Mouse (Mus musculus): ENCODE results near the gene Dab2ip. TPM values are rescaled to one million over a fixed set of nuclear protein-coding genes. Genes with fewer than 3 reads are reported as not detected.

The Dab2ip gene
- polyA plus RNA-seq, 1 experiment from 2014 or later = 26.3 TPM

DNA sequence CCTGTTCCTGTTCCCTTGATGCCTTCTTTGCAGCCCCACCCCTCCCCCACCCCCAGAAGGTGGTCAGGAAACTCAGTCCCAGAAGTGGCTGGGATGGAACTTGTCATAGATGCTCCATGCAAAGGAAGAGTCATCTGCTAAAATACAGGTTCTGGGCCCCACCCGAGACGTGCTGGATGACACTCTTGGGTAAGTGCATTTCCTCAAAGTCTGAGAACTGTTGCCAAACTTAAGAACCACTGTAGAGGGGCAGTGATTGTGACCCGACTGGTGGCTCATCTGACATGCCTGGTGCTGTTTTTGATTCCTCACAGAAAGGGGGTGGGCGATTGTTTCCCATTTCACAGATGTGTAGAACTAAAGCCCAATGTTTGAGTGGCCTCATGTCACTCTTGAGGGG, 111.7 kb downstream of the Dab2ip start:
- ATAC-seq (ENCODE audit: low FRiP score, low TSS enrichment) = no peak
- no peaks in the 10 kb centered on the region for H3K9me3 ChIP-seq (ENCODE audit: low read length)
- no peaks in the 10 kb centered on the region; the same call in 1 of the 2 replicates for H3K36me3 ChIP-seq (ENCODE audit: insufficient read depth, low read length)
- no peak overlapping the region for H3K27ac ChIP-seq (ENCODE audit: low read length)
- H3K4me1 ChIP-seq (ENCODE audit: insufficient read depth, low read length) = peaks cover 41% of the 10 kb centered on the region
- no peak overlapping the region for H3K9ac ChIP-seq (replicated peaks; ENCODE audit: low read length)
- WGBS = 74% methylated on average over 4 of the region's 4 CpGs
- H3K4me3 ChIP-seq (ENCODE audit: low read length) = no peak overlapping the region
- no peak overlapping the region for H3K4me2 ChIP-seq (replicated peaks; ENCODE audit: low read depth, low read length)
- H3K27me3 ChIP-seq (ENCODE audit: insufficient read depth, low read length) = no peaks in the 10 kb centered on the region

DNA sequence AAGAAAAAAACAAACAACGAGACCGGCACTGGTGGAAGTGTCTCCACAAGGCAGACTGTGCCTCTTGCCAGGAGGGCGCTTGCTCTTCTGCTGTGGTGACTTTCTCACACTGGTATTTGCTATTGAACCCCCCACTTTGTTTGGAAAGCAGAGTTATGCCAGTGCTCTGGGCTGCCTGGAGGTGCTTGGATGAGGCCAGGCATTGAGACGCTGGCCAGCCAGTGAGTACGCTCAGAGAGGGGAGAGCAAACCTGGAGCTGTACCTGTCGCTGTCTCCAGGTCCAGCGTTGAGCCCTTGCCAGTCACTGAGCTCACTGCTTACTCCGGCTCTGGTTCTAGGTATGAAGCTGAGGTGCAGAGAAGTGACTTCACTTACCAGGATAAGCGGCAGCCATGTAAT, 112.2 kb downstream of the Dab2ip start:
- H3K27ac ChIP-seq (ENCODE audit: low read length) = no peak overlapping the region
- no peak overlapping the region for H3K4me3 ChIP-seq (ENCODE audit: low read length)
- no peak for ATAC-seq (ENCODE audit: low FRiP score, low TSS enrichment)
- peaks cover 42% of the 10 kb centered on the region for H3K4me1 ChIP-seq (ENCODE audit: insufficient read depth, low read length)
- H3K27me3 ChIP-seq (ENCODE audit: insufficient read depth, low read length) = no peaks in the 10 kb centered on the region
- H3K4me2 ChIP-seq (replicated peaks; ENCODE audit: low read depth, low read length) = no peak overlapping the region
- H3K9me3 ChIP-seq (ENCODE audit: low read length) = no peaks in the 10 kb centered on the region
- 82% methylated on average over 9 of the region's 9 CpGs for WGBS
- no peak overlapping the region for H3K9ac ChIP-seq (replicated peaks; ENCODE audit: low read length)
- H3K36me3 ChIP-seq (ENCODE audit: insufficient read depth, low read length) = no peaks in the 10 kb centered on the region; the same call in 1 of the 2 replicates

DNA sequence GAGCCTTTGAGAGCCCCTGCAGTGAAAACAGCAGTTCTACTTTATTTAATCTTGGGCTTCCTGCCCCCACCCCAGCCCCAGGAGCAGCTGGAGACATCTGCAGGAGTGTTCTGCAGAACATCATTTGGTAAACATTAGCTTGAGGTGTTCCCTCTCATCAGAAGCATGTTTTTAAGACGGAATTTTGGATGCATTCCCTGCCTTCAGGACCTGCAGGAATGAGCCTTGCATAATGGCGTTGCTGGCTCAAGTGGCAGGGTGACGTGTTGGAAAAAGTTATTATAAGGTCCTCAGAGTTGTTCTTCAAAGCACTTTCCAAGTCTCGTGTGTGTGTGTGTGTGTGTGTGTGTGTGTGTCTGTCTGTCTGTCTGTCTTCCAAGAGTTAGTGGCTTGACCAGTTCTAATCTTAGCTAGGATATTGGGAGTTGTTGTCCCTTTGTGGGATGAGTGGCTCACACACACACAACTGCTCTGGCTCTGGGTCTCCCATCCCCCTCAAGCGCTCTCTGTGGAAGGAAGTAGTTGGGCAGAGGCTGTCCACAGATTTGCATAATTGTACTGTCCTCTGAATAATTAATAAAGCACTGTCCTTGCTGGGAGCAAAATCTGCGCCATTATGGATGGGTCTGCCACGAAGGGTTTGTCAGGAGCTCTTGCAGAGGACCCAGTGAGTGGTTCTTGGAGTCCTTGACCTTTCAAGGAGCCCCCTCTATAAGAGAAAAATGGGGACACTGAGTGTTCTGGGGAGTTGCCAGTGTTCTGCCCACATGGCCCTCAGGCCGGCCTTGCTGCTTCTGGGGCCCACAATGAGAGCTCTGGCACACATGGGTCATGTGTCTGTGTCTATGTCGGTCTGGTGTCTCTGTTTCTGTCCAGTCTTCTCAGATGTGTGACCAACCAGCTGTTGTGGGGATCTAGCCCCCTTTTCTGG, 114.2 kb downstream of the Dab2ip start:
- no peak for ATAC-seq (ENCODE audit: low FRiP score, low TSS enrichment)
- WGBS = 76% methylated on average over 9 of the region's 9 CpGs
- Histone ChIP-seq H3K27me3 (ENCODE audit: insufficient read depth, low read length) (no peaks in the 10 kb centered on the region), H3K27ac (ENCODE audit: low read length) (no peak overlapping the region), H3K36me3 (ENCODE audit: insufficient read depth, low read length) (no peaks in the 10 kb centered on the region; the same call in 1 of the 2 replicates), H3K9me3 (ENCODE audit: low read length) (no peaks in the 10 kb centered on the region), H3K9ac (replicated peaks; ENCODE audit: low read length) (no peak overlapping the region), H3K4me2 (replicated peaks; ENCODE audit: low read depth, low read length) (no peak overlapping the region), H3K4me3 (ENCODE audit: low read length) (no peak overlapping the region), H3K4me1 (ENCODE audit: insufficient read depth, low read length) (peaks cover 61% of the 10 kb centered on the region)

DNA sequence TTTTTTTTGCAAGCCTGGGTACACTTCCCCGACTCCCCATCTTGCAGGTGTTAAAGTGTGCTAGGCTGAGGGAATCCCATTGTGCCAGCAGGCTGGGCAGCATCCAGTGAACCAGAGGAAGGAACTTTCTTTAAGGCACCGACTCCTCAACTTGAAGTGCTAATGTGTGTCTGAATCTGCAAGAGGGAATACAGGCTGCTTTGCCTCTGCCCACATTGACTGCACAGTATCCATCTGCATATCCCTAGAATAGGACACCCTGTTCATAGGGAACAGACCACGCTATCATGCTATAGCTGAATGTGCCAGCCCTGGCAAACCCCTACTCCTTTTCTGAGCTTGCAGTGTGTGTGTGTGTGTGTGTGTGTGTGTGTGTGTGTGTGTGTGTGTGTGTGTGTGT, 115.1 kb downstream of the Dab2ip start:
- no peaks in the 10 kb centered on the region for H3K9me3 ChIP-seq (ENCODE audit: low read length)
- H3K4me2 ChIP-seq (replicated peaks; ENCODE audit: low read depth, low read length) = no peak overlapping the region
- peaks cover 70% of the 10 kb centered on the region for H3K4me1 ChIP-seq (ENCODE audit: insufficient read depth, low read length)
- H3K27me3 ChIP-seq (ENCODE audit: insufficient read depth, low read length) = no peaks in the 10 kb centered on the region
- no peaks in the 10 kb centered on the region; the same call in 1 of the 2 replicates for H3K36me3 ChIP-seq (ENCODE audit: insufficient read depth, low read length)
- WGBS = 85% methylated on average over 3 of the region's 3 CpGs
- no peak for ATAC-seq (ENCODE audit: low FRiP score, low TSS enrichment)
- no peak overlapping the region for H3K4me3 ChIP-seq (ENCODE audit: low read length)
- H3K9ac ChIP-seq (replicated peaks; ENCODE audit: low read length) = no peak overlapping the region
- no peak overlapping the region for H3K27ac ChIP-seq (ENCODE audit: low read length)

DNA sequence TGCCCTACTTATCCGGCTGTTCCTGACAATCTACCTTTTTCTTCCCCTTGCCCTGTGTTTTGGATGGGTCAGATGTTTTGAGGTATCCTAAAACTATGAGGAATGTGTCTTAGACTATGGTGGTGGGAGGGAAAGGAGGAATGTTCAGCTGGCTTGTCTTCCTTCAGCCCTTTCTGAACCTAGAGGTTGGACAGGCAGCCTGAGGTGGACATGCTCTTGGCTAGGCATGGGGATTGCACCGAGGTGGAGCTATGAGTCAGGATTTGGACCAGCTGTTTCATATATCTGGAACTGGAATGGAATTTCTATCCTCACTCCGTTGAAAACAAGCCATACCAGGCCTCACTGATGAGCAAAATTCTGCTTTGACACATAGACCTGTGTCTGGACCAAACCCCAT, 115.9 kb downstream of the Dab2ip start:
- 59% methylated on average over 3 of the region's 3 CpGs for WGBS

DNA sequence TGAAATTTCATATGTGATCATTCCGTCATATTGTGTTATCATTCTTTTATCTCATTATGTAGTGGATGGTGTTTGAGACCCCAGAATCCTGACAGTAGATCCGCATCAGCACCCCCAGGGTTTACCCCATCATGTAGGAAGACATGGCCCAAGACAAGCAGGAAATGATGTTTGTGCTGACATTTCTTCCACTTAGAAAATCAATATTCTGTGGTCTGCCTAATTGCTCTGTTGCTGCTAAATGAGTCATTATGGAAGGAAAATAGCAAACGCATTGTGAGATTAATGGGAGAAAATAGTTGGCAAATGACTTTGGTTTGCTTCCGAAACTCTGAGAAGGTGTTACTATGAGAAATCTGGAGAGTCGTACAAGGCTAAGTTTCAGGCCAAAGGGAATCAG, 116.4 kb downstream of the Dab2ip start:
- ATAC-seq (ENCODE audit: low FRiP score, low TSS enrichment) = no peak
- no peak overlapping the region for H3K9ac ChIP-seq (replicated peaks; ENCODE audit: low read length)
- H3K4me2 ChIP-seq (replicated peaks; ENCODE audit: low read depth, low read length) = no peak overlapping the region
- WGBS = 85% methylated on average over 5 of the region's 5 CpGs
- no peaks in the 10 kb centered on the region for H3K27me3 ChIP-seq (ENCODE audit: insufficient read depth, low read length)
- peaks cover 70% of the 10 kb centered on the region for H3K4me1 ChIP-seq (ENCODE audit: insufficient read depth, low read length)
- no peaks in the 10 kb centered on the region; the same call in 1 of the 2 replicates for H3K36me3 ChIP-seq (ENCODE audit: insufficient read depth, low read length)
- H3K4me3 ChIP-seq (ENCODE audit: low read length) = no peak overlapping the region
- H3K27ac ChIP-seq (ENCODE audit: low read length) = no peak overlapping the region
- H3K9me3 ChIP-seq (ENCODE audit: low read length) = no peaks in the 10 kb centered on the region

More for the DNA sequence above, 115.9 kb downstream of the Dab2ip start:
- H3K4me3 ChIP-seq (ENCODE audit: low read length) = no peak overlapping the region
- no peak overlapping the region for H3K4me2 ChIP-seq (replicated peaks; ENCODE audit: low read depth, low read length)
- no peak overlapping the region for H3K9ac ChIP-seq (replicated peaks; ENCODE audit: low read length)
- peaks cover 72% of the 10 kb centered on the region for H3K4me1 ChIP-seq (ENCODE audit: insufficient read depth, low read length)
- no peaks in the 10 kb centered on the region for H3K27me3 ChIP-seq (ENCODE audit: insufficient read depth, low read length)
- H3K27ac ChIP-seq (ENCODE audit: low read length) = no peak overlapping the region
- H3K36me3 ChIP-seq (ENCODE audit: insufficient read depth, low read length) = no peaks in the 10 kb centered on the region; the same call in 1 of the 2 replicates
- no peak for ATAC-seq (ENCODE audit: low FRiP score, low TSS enrichment)
- no peaks in the 10 kb centered on the region for H3K9me3 ChIP-seq (ENCODE audit: low read length)

DNA sequence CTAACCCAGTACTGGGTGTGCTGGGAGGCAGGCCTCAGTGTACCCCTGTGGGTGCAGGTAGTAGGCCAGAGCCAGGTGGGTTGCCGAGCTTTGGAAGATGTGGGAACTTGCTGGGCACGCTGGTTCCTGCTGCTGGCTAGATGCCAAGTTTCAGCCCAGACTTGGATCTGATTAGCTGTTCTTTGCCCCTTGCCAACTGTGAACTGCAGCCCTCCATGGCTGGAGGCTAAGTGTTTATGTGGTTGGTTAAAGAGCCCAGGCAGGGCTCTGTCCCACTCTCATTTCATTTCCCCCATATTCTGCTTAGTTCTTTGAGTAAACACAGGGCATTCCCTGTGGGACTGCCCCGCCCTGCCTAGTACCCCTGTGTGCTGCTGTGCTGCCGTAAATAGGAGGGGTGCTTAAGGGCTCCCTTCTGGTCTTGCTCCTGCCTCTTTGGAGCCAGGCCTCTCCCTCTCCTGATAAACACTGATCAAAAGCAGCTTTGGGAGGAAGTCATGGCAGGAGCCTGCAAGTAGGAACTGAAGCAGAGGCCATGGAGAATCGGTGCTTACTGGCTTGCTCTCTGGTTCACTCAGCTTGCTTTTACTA, 118.1 kb downstream of the Dab2ip start:
- peaks cover 81% of the 10 kb centered on the region for H3K4me1 ChIP-seq (ENCODE audit: insufficient read depth, low read length)
- no peak overlapping the region for H3K4me2 ChIP-seq (replicated peaks; ENCODE audit: low read depth, low read length)
- H3K9ac ChIP-seq (replicated peaks; ENCODE audit: low read length) = no peak overlapping the region
- no peaks in the 10 kb centered on the region for H3K36me3 ChIP-seq (ENCODE audit: insufficient read depth, low read length)
- no peaks in the 10 kb centered on the region for H3K9me3 ChIP-seq (ENCODE audit: low read length)
- H3K4me3 ChIP-seq (ENCODE audit: low read length) = no peak overlapping the region
- WGBS = 41% methylated on average over 5 of the region's 5 CpGs
- H3K27ac ChIP-seq (ENCODE audit: low read length) = peak overlapping the region; percentile 52
- H3K27me3 ChIP-seq (ENCODE audit: insufficient read depth, low read length) = no peaks in the 10 kb centered on the region
- ATAC-seq (ENCODE audit: low FRiP score, low TSS enrichment) = peak; percentile 43; the same call in 1 of the 2 replicates

DNA sequence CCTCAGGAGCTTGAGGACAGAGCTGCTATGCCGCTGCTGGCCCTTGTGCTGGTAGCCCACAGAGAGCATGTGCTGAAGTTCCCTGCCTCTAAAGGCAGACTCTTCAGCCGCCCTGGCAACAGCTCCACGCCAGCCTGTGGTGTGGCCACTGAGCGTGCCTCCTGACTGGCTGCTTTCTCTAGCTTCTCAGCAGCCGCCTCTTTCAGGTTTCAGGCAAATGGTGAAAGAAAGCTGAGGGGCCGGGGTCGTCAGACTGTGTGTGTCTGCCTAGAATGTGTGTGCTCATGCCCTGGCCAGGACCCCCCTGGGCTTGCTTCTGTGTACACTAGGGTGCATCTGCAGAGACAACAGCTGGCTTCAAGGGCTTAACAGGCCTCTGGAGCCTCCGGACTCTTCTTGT, 119.8 kb downstream of the Dab2ip start:
- Histone ChIP-seq H3K4me1 (ENCODE audit: insufficient read depth, low read length) (peaks cover 81% of the 10 kb centered on the region), H3K27ac (ENCODE audit: low read length) (peak overlapping the region; percentile 68), H3K27me3 (ENCODE audit: insufficient read depth, low read length) (no peaks in the 10 kb centered on the region), H3K4me2 (replicated peaks; ENCODE audit: low read depth, low read length) (no peak overlapping the region), H3K36me3 (ENCODE audit: insufficient read depth, low read length) (no peaks in the 10 kb centered on the region), H3K9me3 (ENCODE audit: low read length) (no peaks in the 10 kb centered on the region), H3K9ac (replicated peaks; ENCODE audit: low read length) (peak overlapping the region; percentile 19; the same call in 1 of the 2 replicates), H3K4me3 (ENCODE audit: low read length) (no peak overlapping the region)
- WGBS = 24% methylated on average over 8 of the region's 8 CpGs
- peak; percentile 32; the same call in 1 of the 2 replicates for ATAC-seq (ENCODE audit: low FRiP score, low TSS enrichment)

DNA sequence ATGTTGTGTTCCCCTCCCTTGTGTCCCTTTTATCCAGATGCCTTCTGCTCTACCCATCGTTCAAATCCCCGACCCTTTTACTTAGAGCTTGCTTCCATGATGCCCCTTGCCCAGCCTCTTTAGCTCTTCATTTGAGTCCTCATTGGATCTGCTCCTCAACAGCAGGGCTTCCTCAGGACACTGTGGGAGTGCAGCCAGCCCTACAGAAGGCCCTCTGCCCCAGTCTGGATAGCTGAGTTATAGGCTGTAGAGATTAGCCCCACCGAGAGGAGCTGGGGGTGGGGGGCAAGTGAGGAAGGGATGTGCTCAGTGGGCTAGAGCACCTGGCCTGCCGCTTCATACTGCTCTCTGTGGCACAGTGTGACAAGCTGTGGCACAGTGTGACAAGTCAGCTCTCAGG, 120.4 kb downstream of the Dab2ip start:
- WGBS = 31% methylated on average over 4 of the region's 4 CpGs
- H3K27me3 ChIP-seq (ENCODE audit: insufficient read depth, low read length) = no peaks in the 10 kb centered on the region

More for the DNA sequence above, 120.4 kb downstream of the Dab2ip start:
- no peaks in the 10 kb centered on the region for H3K9me3 ChIP-seq (ENCODE audit: low read length)
- H3K4me1 ChIP-seq (ENCODE audit: insufficient read depth, low read length) = peaks cover 85% of the 10 kb centered on the region
- ATAC-seq (ENCODE audit: low FRiP score, low TSS enrichment) = no peak
- H3K27ac ChIP-seq (ENCODE audit: low read length) = peak overlapping the region; percentile 68; the same call in 1 of the 2 replicates
- no peak overlapping the region for H3K4me3 ChIP-seq (ENCODE audit: low read length)
- H3K9ac ChIP-seq (replicated peaks; ENCODE audit: low read length) = no peak overlapping the region
- no peaks in the 10 kb centered on the region for H3K36me3 ChIP-seq (ENCODE audit: insufficient read depth, low read length)
- no peak overlapping the region for H3K4me2 ChIP-seq (replicated peaks; ENCODE audit: low read depth, low read length)
